Mouse (Mus musculus) cerebral cortex, adult 2 months (tissue): ENCODE measurements around the gene Uqcrh.

ENCODE experiments used
- WGBS: fragments of 180-500 bp; shearing (Covaris S2); methylation state at CpG from one replicate; pipeline ENCODE4 v1.1.7; 2018; 5-methylcytosine and 5-hydroxymethylcytosine counted together

The Uqcrh gene

DNA sequence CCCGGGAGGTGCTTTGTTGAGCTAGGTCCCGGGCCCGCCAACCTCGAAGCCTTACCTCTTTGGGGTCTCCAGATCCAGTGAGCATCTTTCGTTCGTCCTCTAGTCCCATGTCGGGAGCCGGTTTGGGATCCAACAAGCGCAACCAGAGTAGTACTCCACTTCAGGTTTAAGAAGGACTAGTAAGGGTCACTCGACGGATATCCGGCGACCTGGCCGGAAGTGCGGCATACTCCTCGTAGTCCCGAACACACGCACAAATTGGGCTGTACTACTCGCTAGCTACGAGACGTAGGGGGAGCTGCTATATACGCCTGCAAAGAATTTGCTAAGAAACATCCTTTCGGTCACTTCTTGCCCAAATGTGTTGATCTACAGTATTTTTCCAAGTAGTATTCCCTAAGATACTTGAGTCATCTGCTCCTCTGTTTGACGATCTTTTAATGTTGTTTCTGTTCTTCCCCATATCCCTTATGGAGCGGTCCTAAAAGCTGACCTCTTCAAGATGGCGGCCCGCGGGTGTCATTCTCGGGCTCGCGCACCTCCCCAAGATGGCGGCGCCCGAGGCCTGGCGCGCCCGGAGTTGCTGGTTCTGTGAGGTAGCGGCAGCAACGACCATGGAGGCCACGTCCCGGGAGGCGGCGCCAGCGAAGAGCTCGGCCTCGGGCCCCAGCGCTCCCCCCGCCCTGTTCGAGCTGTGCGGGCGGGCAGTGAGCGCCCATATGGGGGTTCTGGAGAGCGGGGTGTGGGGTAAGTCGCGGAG lies at the start of gene Uqcrh, which contains the start of gene Lrrc41:
Gene Uqcrh (minus strand): TSS at position 211 of the 760 bp plus-strand sequence.
Gene Lrrc41 (plus strand): TSS at position 409 of the 760 bp plus-strand sequence.
- under 1% methylated on average over 55 of the region's 55 CpGs for WGBS

DNA sequence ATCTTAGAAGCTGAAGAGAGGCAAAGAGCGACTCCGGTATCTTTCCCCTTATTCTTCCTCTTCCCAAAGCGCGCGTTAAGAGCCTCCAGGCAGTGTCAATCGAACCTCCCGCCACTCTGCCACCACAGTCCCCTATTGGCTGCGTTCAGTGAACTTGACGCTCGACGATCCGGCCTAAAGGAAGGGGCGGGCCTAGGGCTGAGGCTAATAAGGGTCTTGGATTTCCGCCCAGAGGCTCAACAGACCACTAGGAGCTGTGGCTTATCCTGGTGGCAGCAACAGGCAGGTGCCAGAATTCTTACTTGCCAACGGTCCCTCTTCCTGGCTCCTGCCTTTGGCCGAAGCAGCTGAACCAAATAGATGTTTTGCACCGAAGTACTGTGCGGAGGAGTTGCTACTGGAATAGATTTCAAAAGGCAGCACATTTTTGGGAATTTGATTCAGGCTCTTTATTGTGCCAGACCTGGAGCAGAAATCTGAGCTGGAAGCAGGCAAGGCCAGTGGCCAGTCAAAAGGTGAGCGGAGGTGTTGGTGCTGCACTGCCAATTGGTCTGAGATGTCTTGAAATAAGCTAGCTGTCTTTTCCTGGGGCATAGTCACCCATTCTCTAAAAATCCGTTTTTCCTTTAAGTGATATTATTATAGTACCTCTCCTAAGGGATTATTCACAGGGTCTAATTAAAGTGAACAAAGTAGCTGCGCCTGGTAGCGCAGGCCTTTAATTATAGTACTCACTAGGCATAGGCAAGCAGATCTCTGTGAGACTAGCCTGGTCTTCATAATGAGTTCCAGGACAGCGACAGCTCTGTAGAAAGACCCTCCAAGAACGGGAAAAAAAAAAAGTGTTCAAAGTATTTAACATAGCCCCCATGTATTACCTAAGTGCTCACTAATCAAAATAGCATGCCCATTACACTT lies 49.0 kb upstream of the Uqcrh start, which contains the start of the genes Rad54l and Pomgnt1:
Gene Rad54l (minus strand): TSS at position 89 of the 918 bp plus-strand sequence.
Gene Pomgnt1 (plus strand): TSS at position 239 of the 918 bp plus-strand sequence.
- WGBS: 2% methylated on average over 24 of the region's 24 CpGs

GRCm38 (mm10) chr4:116122762-116123161 lies 47.9 kb upstream of the Uqcrh start:
- WGBS: 7% methylated on average over 1 of the region's 1 CpGs

DNA sequence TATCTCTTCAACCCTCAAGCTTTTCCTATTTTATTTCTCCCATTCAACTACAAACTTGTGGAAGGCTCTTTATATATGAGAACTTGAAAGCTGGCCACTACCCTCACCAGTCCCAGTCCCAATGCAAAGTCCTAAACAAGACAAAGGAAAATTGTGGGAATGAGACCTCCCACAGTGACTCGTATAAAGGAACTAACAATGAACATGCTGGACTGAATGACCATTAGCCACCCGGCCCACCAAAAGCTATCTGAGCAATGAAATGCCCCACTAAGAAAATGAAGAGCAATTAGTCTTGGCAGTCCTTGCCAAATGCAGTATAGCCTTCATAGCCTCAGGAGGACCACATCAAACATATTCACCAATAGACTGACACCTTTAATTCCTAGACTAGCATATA lies 36.6 kb upstream of the Uqcrh start:
- 68% methylated on average over 2 of the region's 2 CpGs for WGBS

DNA sequence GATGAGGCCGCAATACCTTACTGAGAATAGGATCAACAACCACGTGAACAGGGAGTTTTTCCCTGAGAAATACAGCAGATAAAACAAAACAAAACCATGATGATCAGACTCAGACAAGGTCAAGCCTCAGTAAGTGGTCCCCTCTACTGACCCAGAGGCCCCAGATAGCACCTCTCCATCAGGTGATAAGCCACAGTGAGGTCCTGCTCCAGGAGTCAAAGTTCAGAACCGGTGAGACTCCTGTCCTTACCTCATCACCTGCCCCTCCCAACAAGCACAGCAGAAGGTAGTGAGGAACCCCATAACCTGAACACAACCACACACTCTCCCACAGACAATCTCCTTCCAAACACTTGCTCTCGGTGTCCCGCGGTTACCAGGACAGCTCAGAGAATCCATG lies 35.8 kb upstream of the Uqcrh start:
- 94% methylated on average over 6 of the region's 6 CpGs for WGBS

DNA sequence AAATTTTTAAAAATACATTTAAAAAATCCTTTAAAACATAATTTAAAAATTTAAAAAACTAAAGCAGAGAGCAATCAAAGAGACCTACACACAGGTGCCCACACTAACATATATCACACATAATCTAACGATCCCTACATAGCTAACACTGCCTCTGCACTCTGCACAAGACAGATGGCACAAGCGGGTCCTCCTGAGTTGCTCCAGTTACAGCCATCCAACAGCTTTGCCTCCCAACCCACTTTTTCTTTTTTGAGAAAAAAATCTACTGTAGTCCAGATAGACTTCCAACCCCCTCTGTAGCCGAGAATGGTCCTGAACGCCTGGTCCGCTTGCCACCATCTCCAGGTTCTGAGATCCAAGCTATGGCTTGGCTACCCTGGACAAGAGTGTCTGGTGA lies 30.4 kb upstream of the Uqcrh start:
- 69% methylated on average over 5 of the region's 5 CpGs for WGBS

DNA sequence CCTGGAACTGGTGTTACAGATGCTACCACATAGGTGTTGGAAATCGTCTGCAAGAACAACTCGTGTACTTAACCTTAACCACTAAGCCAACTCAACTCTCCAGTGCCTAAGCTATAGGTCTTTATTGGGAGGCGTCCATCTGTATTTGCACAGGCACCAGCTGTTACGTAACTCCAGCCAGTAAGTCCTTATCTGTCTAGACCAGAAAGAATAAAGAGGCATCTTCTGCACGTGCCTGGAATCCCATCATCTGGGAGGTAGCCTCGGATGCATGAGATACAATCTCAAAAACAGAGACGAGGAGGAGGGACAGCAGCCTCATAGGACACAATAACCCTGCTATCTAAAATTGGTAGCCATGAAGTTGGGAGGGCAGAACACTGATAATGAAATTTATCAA lies 26.1 kb upstream of the Uqcrh start:
- 71% methylated on average over 7 of the region's 7 CpGs for WGBS

GRCm38 (mm10) chr4:116097211-116097610 lies 22.3 kb upstream of the Uqcrh start:
- 88% methylated on average over 8 of the region's 8 CpGs for WGBS

- 90% methylated on average over 10 of the region's 10 CpGs for WGBS
Observed at GRCm38 (mm10) chr4:116096291-116096690, 21.4 kb upstream of the Uqcrh start.

DNA sequence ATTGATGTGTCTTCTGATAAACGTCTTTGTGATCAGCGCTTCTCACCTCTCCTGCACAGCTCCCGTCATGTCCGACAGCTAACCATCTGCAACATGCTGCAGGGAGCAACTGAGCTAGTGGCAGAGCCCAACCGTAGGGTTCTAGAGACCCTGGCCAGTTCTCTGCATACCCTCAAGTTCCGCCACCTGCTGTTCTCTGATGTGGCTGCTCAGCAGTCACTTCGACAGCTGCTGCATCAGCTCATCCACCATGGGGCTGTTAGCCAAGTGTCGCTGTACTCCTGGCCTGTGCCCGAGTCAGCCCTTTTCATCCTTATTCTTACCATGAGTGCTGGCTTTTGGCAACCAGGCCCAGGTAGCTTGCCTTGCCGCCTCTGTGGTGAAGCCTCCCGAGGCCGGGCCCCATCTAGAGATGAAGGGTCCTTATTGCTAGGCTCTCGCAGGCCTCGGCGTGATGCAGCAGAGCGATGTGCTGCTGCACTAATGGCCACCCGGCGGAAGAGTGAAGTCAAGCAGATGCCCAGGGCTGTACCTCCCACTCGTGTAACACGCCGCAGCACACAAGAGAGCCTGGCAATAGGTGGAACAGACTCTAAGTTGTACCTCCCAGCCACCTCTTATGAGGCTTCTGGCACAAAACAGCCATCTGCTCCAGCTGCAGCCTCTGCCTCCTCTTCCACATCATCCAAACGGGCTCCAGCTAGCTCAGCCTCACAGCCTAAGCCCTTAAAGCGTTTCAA lies 13.8 kb upstream of the Uqcrh start:
- WGBS: 78% methylated on average over 23 of the region's 23 CpGs

GRCm38 (mm10) chr4:116077240-116078095 lies 2.6 kb upstream of the Uqcrh start:
- WGBS: 45% methylated on average over 3 of the region's 3 CpGs

DNA sequence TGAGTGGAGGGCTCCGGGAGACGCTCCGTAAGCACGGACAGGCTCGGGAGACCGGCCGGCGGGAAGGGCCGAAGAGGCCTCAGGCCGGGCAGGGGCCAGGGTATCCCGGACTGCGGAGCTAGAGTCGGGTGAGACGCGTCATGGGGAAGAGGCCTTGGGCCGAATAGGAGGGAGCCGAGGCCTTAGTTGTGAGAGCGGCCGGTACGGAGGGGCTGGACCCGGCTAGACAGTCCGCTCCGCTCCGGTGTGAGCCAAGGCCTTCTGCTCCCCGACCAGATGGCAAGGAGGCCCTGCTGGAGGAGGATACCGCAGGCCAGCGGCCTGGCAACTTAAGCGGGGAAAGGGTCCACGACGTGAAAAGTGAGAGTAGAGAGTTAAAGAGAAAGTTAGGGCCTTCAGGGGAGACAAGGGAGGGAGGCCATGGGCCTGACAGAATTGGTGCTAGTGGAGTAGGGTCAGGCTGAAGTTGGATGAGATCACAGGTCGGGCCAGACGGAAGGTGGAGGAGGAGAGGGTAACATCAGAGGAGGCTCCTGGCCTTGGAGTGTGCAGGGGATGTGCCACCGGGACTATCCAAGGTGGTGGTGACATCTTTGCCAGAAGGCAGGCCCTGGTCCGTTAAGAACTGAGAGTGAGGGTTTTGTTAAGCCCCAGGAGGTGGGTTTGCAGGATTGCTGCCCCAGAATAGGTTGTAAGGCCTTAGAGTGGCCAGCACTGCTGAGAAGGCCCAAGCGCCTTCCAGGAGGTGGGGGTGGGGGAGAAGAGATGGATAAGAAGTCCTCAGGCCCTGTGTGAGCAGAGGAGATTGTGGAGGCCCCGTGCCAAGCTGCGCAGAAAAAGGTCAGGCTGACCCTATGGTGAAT lies 1.7 kb upstream of the Uqcrh start:
- 1% methylated on average over 37 of the region's 37 CpGs for WGBS

- under 1% methylated on average over 76 of the region's 77 CpGs for WGBS
Observed at GRCm38 (mm10) chr4:116075631-116076368, 929 bp upstream of the Uqcrh start.

- WGBS: under 1% methylated on average over 8 of the region's 8 CpGs
Observed at GRCm38 (mm10) chr4:116074145-116074675, 661 bp downstream of the Uqcrh start.

- WGBS: 49% methylated on average over 4 of the region's 4 CpGs
Observed at GRCm38 (mm10) chr4:116073146-116073545, 1.7 kb downstream of the Uqcrh start.

DNA sequence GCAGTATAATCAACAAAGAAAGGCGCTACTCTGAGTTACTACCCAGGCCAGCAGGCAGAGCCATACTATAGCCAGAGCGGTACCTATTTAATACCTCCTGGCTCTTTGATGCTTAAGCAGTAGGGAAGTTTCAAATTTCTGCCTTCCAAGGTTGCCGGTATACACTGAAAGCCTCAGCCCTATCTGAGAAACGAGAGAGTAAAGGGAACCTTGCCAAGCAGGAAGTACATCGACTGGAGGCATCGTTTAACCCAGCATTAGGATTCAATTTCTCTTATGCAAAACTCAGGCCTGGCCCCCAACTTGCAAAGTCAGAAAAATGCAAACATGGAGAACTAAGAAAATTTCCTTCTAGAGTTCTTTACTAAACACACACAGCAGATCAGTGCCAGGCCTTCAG lies 4.8 kb downstream of the Uqcrh start:
- WGBS: 37% methylated on average over 6 of the region's 6 CpGs

DNA sequence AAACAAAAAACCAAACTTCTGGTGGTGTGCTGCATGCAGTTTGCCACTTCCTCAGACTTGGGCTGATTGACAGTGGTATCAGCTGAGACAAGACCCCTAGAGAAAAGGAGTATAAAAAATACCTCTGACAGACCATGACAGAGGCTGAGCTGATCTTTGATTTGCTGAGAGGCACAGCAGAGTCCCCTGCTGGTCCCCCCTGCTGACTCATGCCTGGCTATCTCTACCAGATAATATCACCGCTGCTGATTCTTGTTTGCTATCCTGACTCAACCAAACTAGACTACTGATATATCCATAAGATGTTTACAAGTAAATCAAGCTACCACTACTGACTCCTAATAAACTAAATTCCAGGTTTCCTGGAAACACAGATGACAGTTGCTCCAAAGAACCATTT lies 11.0 kb downstream of the Uqcrh start:
- 66% methylated on average over 1 of the region's 1 CpGs for WGBS

- WGBS: 80% methylated on average over 5 of the region's 5 CpGs
Observed at GRCm38 (mm10) chr4:116059012-116059726, 15.7 kb downstream of the Uqcrh start.
